Comparison of ENCODE assay signal across 18 mouse cellular contexts in the genomic region with DNA sequence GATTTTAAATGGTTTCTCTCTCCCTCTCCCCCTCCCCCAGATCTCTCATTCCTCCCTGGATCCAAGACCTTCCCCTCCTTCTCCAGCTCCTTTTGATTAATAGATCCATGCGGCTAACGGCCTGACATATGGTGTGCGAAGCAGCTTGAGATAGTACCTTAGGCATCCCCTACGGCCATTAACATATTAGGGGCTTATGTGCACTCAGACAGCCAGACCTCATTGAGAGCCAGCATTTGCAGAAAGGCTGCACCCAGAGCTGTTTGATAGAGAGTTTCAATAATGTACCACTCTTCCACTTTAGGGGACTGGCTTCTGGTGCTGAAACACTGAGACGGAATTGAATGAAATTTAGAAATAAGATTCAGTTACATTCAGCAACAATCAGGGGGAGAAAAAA. TPM values are rescaled to one million over a fixed set of nuclear protein-coding genes. Genes with fewer than 3 reads are reported as not detected.
DNase-seq lines count a peak whose midpoint lies in the region; ATAC-seq and TF ChIP-seq lines count a peak whose summit lies in the region.
"Had no signal": no experiment of that assay in that cellular context is flagged by ENCODE, and none has a peak within 500 bp of the region (broad histone marks: within the 10 kb centered on the region; RNA-seq: fewer than 3 reads in every experiment).

No protein-coding gene starts in this region.

- H3K27me3 ChIP-seq in forebrain, embryonic 13.5 days = peaks cover 90% of the 10 kb centered on the region
- H3K27me3 ChIP-seq in hindbrain, embryonic 15.5 days = peaks cover 66% of the 10 kb centered on the region
- H3K27me3 ChIP-seq in midbrain, embryonic 15.5 days (replicated peaks) = peaks cover 45% of the 10 kb centered on the region

- H3K4me1 ChIP-seq in forebrain, embryonic 13.5 days = peaks cover 18% of the 10 kb centered on the region
- peaks cover 9% of the 10 kb centered on the region for H3K4me1 ChIP-seq in hindbrain, embryonic 15.5 days (replicated peaks)
- H3K4me1 ChIP-seq in midbrain, embryonic 15.5 days = peaks cover 8% of the 10 kb centered on the region

- DNase-seq in embryo, embryonic 10 days (ENCODE audit: low spot score) = peak; percentile 59
- no peak for DNase-seq in ovary, postnatal 10 days (ENCODE audit: low spot score)
- DNase-seq in gastrocnemius, adult 2 months = no peak
- DNase-seq in layer of hippocampus, postnatal 10 days (ENCODE audit: low spot score in 2 of 2) = no peak
- DNase-seq in kidney, postnatal 25 days = no peak
- DNase-seq: cerebellum, adult 18-20 months; gastrocnemius, postnatal 10 days; kidney, adult 9 months; layer of hippocampus, adult 9-11 months; right cerebral cortex, postnatal 25 days had no signal

- 1% methylated on average over 5 of the region's 5 CpGs for WGBS in forebrain, embryonic 13.5 days
- 2% methylated on average over 5 of the region's 5 CpGs for WGBS in hindbrain, embryonic 15.5 days
- 3% methylated on average over 5 of the region's 5 CpGs for WGBS in midbrain, embryonic 15.5 days

- no peak overlapping the region for H3K4me3 ChIP-seq in forebrain, embryonic 13.5 days
- H3K4me3 ChIP-seq in hindbrain, embryonic 15.5 days = no peak overlapping the region
- peak overlapping the region; percentile 4; the same call in 1 of the 2 replicates for H3K4me3 ChIP-seq in midbrain, embryonic 15.5 days
- no peak overlapping the region for H3K4me3 ChIP-seq in gastrocnemius, adult 2 months
- H3K4me3 ChIP-seq: heart, embryonic 12.5 days; liver, embryonic 12.5 days had no signal

- H3K9me3 ChIP-seq in forebrain, embryonic 13.5 days (replicated peaks) = no peaks in the 10 kb centered on the region
- no peaks in the 10 kb centered on the region for H3K9me3 ChIP-seq in hindbrain, embryonic 15.5 days
- no peaks in the 10 kb centered on the region for H3K9me3 ChIP-seq in midbrain, embryonic 15.5 days
- H3K9me3 ChIP-seq: heart, embryonic 12.5 days; liver, embryonic 12.5 days had no signal

- no peaks in the 10 kb centered on the region for H3K36me3 ChIP-seq in forebrain, embryonic 13.5 days (ENCODE audit: poor library complexity, severe bottlenecking)
- H3K36me3 ChIP-seq in hindbrain, embryonic 15.5 days = no peaks in the 10 kb centered on the region
- H3K36me3 ChIP-seq in midbrain, embryonic 15.5 days (replicated peaks) = no peaks in the 10 kb centered on the region
- H3K36me3 ChIP-seq: heart, embryonic 12.5 days; liver, embryonic 12.5 days had no signal

- no peak overlapping the region for H3K9ac ChIP-seq in forebrain, embryonic 13.5 days
- no peak overlapping the region for H3K9ac ChIP-seq in hindbrain, embryonic 15.5 days
- H3K9ac ChIP-seq in midbrain, embryonic 15.5 days = no peak overlapping the region
- H3K9ac ChIP-seq: heart, embryonic 12.5 days; liver, embryonic 12.5 days had no signal

- no peak for TF ChIP-seq CTCF in gastrocnemius, adult 2 months (IDR thresholded peaks at IDR 0.05)

- no peak overlapping the region for H3K27ac ChIP-seq in forebrain, embryonic 13.5 days
- no peak overlapping the region for H3K27ac ChIP-seq in hindbrain, embryonic 15.5 days (replicated peaks)
- H3K27ac ChIP-seq in midbrain, embryonic 15.5 days = peak overlapping the region; percentile 31; the same call in 1 of the 2 replicates
- no peak overlapping the region for H3K27ac ChIP-seq in gastrocnemius, adult 2 months
- H3K27ac ChIP-seq: liver, embryonic 12.5 days had no signal

- intact Hi-C loops in gastrocnemius, adult 2 months (cut with DNase I) = no loop called here

- no peak overlapping the region for H3K4me2 ChIP-seq in forebrain, embryonic 13.5 days
- H3K4me2 ChIP-seq in hindbrain, embryonic 15.5 days = no peak overlapping the region
- H3K4me2 ChIP-seq in midbrain, embryonic 15.5 days = peak overlapping the region; percentile 6; the same call in 1 of the 2 replicates
- H3K4me2 ChIP-seq: heart, embryonic 12.5 days; liver, embryonic 12.5 days had no signal

- peak; percentile 39; the same call in 1 of the 2 replicates for ATAC-seq in forebrain, embryonic 13.5 days
- ATAC-seq in hindbrain, embryonic 15.5 days (ENCODE audit: low FRiP score, low read depth) = peak; percentile 67; the same call in 1 of the 2 replicates
- ATAC-seq in midbrain, embryonic 15.5 days (replicated peaks) = peak; percentile 40; the same call in 1 of the 2 replicates
- ATAC-seq: activated CD4-positive, CD25-positive, alpha-beta regulatory T cell, adult 4 months; liver, embryonic 12.5 days had no signal

RNA-seq across cellular contexts. Expression of gene Pou4f1, which starts 10.8 kb away (rescaled TPM):
- polyA plus RNA-seq in forebrain, embryonic 13.5 days (2015; fragmentation: Nextera tagmentation; extraction: Ambion mirVana) = 2.7 and 5.6 TPM in 2 replicates
- 42.7 and 59.3 TPM in 2 replicates for polyA plus RNA-seq in hindbrain, embryonic 15.5 days (2015; fragmentation: Nextera tagmentation; extraction: Ambion mirVana)
- polyA plus RNA-seq in midbrain, embryonic 15.5 days (2015; fragmentation: Nextera tagmentation; extraction: Ambion mirVana) = 66.1 and 70.7 TPM in 2 replicates
- total RNA-seq in gastrocnemius, adult 2 months (2021) = 1 to 10 TPM; 1.0 to 2.0 TPM
- not detected for total RNA-seq in layer of hippocampus, postnatal 10 days (2021)
- total RNA-seq: hematopoietic stem cell, adult 5-6 weeks; left cerebral cortex, postnatal 36 days had no signal
- polyA plus RNA-seq: heart, embryonic 12.5 days had no signal
